Mouse (Mus musculus): Measurements from ENCODE around the gene Fancd2os. TPM values are rescaled to one million over a fixed set of nuclear protein-coding genes. Genes with fewer than 3 reads are reported as not detected.

Fancd2os gene
- total RNA-seq, 1 experiment = 0.45 TPM

GRCm38 (mm10) chr6:113604432-113605223 is 4.1 kb upstream of the Fancd2os start, which contains the start of gene Brk1:
Brk1 (plus strand) TSS chr6:113604772.
- peak within 1 kb of the TSS; percentile 84 to 92 for H3K4me3 ChIP-seq (ENCODE audit: insufficient read depth in 1 of 2, low read depth in 1 of 2, low read length in 2 of 2, poor library complexity in 1 of 2, severe bottlenecking in 1 of 2)
- H3K27ac ChIP-seq (ENCODE audit: insufficient read depth, low read depth, low read length, poor library complexity, severe bottlenecking) = peak within 1 kb of the TSS; percentile 20; the same call in 1 of the 2 replicates

DNA sequence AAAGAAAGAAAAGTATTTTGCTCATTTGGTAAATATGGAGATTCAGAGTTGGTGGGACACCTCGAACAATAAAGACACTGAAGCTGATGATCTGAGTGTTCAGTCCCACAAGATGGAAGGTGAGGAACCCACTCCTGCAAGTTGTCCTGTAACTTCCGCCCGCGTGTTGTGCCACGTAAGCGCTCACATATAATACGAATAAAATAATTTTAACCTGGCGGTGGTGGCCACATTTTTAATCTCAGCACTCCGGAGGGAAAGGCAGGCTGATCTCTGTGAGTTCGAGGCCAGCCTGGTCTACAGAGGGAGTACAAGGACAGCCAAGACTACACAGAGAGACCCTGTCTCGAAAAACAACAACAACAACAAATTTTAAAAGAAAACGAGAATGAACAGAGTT is 3.5 kb upstream of the Fancd2os start:
- H3K9ac ChIP-seq (ENCODE audit: insufficient read depth, low read depth, low read length, poor library complexity, severe bottlenecking) = peak overlapping the region; percentile 93; the same call in 1 of the 2 replicates
- no peaks in the 10 kb centered on the region for H3K36me3 ChIP-seq (ENCODE audit: control insufficient read depth, insufficient read depth, low read length, poor library complexity, severe bottlenecking)
- in situ Hi-C loops (cut with MboI; ENCODE audit: low sequenced_read_pairs in 2 of 2, unreplicated experiment in 2 of 2) = no loop called here
- H3K4me1 ChIP-seq (ENCODE audit: control insufficient read depth in 2 of 2, insufficient read depth in 2 of 2, low read length in 2 of 2, poor library complexity in 1 of 2) = peaks cover 0 to 10% of the 10 kb centered on the region in 2 experiments; a peak in 2 of 4 replicates
- DNase-seq (ENCODE audit: low read depth, low spot score) = no peak
- no peak overlapping the region for H3K27ac ChIP-seq (ENCODE audit: insufficient read depth, low read depth, low read length, poor library complexity, severe bottlenecking)
- peak overlapping the region; percentile 84 to 92 for H3K4me3 ChIP-seq (ENCODE audit: insufficient read depth in 1 of 2, low read depth in 1 of 2, low read length in 2 of 2, poor library complexity in 1 of 2, severe bottlenecking in 1 of 2)
- H3K9me3 ChIP-seq (ENCODE audit: control insufficient read depth, insufficient read depth, low read depth, low read length) = no peaks in the 10 kb centered on the region
- no peak for TF ChIP-seq ZNF384 (IDR thresholded peaks at IDR 0.05; ENCODE audit: low read depth, low read length)
- TF ChIP-seq ZC3H11A (IDR thresholded peaks at IDR 0.05; ENCODE audit: borderline replicate concordance, low read depth, low read length) = no peak
- no peak for TF ChIP-seq CHD2 (IDR thresholded peaks at IDR 0.05; ENCODE audit: low read depth, low read length)
- no peak for TF ChIP-seq HCFC1 (IDR thresholded peaks at IDR 0.05; ENCODE audit: borderline replicate concordance, insufficient read depth, low read length)
- no peak for TF ChIP-seq MAFK (IDR thresholded peaks at IDR 0.05; ENCODE audit: insufficient read depth, low read depth, low read length)

More at GRCm38 (mm10) chr6:113604432-113605223, 4.1 kb upstream of the Fancd2os start, which contains the start of gene Brk1:
- 0 out of 2 replicates have a peak, but pooled peaks cover 2% of the 10 kb centered on the region for H3K36me3 ChIP-seq (ENCODE audit: control insufficient read depth, insufficient read depth, low read length, poor library complexity, severe bottlenecking)
- no peaks in the 10 kb centered on the region for H3K9me3 ChIP-seq (ENCODE audit: control insufficient read depth, insufficient read depth, low read depth, low read length)
- in situ Hi-C loops (cut with MboI; ENCODE audit: low sequenced_read_pairs in 2 of 2, unreplicated experiment in 2 of 2) = no loop called here
- H3K4me1 ChIP-seq (ENCODE audit: control insufficient read depth in 2 of 2, insufficient read depth in 2 of 2, low read length in 2 of 2, poor library complexity in 1 of 2) = peaks cover 0 to 9% of the 10 kb centered on the region in 2 experiments; a peak in 2 of 4 replicates
- DNase-seq (ENCODE audit: low read depth, low spot score) = peak; percentile 81
- no peak for TF ChIP-seq ZC3H11A (IDR thresholded peaks at IDR 0.05; ENCODE audit: borderline replicate concordance, low read depth, low read length)
- 0 out of 2 replicates have a peak, but pooled peaks have one; percentile 29 for TF ChIP-seq HCFC1 (IDR thresholded peaks at IDR 0.05; ENCODE audit: borderline replicate concordance, insufficient read depth, low read length)
- peak within 1 kb of the TSS; percentile 93 for H3K9ac ChIP-seq (ENCODE audit: insufficient read depth, low read depth, low read length, poor library complexity, severe bottlenecking)

- 0 out of 2 replicates have a peak, but pooled peaks cover 2% of the 10 kb centered on the region for H3K36me3 ChIP-seq (ENCODE audit: control insufficient read depth, insufficient read depth, low read length, poor library complexity, severe bottlenecking)
- in situ Hi-C loops (cut with MboI; ENCODE audit: low sequenced_read_pairs in 2 of 2, unreplicated experiment in 2 of 2) = no loop called here
- H3K4me1 ChIP-seq (ENCODE audit: control insufficient read depth in 2 of 2, insufficient read depth in 2 of 2, low read length in 2 of 2, poor library complexity in 1 of 2) = peaks cover 0 to 8% of the 10 kb centered on the region in 2 experiments; a peak in 2 of 4 replicates
- DNase-seq (ENCODE audit: low read depth, low spot score) = no peak
- H3K4me3 ChIP-seq (ENCODE audit: insufficient read depth in 1 of 2, low read depth in 1 of 2, low read length in 2 of 2, poor library complexity in 1 of 2, severe bottlenecking in 1 of 2) = no peak overlapping the region
- no peak overlapping the region; the same call in 1 of the 2 replicates for H3K9ac ChIP-seq (ENCODE audit: insufficient read depth, low read depth, low read length, poor library complexity, severe bottlenecking)
- H3K27ac ChIP-seq (ENCODE audit: insufficient read depth, low read depth, low read length, poor library complexity, severe bottlenecking) = no peak overlapping the region; the same call in 1 of the 2 replicates
- H3K9me3 ChIP-seq (ENCODE audit: control insufficient read depth, insufficient read depth, low read depth, low read length) = no peaks in the 10 kb centered on the region
- TF ChIP-seq ZC3H11A (IDR thresholded peaks at IDR 0.05; ENCODE audit: borderline replicate concordance, low read depth, low read length) (no peak), CHD2 (IDR thresholded peaks at IDR 0.05; ENCODE audit: low read depth, low read length) (no peak), HCFC1 (IDR thresholded peaks at IDR 0.05; ENCODE audit: borderline replicate concordance, insufficient read depth, low read length) (no peak), ZNF384 (IDR thresholded peaks at IDR 0.05; ENCODE audit: low read depth, low read length) (no peak), MAFK (IDR thresholded peaks at IDR 0.05; ENCODE audit: insufficient read depth, low read depth, low read length) (no peak)
Measured at GRCm38 (mm10) chr6:113602821-113603220, 2.3 kb upstream of the Fancd2os start.

DNA sequence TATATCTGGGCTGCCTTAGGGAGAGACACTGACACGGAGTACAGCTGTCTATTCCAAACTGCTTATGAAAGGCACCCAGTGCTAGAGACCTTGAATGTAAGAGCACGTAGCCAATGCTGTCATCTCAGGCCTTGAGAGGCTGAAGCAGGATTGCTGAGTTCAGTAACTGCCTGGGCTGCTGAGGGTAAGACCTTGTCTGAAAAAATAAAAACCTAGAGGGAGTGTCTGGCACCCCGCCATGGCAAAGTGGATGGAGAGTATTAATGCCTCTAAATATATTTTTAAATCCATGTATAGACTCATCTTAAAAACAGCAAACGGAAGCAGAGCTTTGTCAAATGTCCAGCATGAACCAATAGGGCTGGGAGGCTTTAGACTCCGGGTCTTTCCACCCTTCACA is 682 bp downstream of the Fancd2os start:
- Histone ChIP-seq H3K9ac (ENCODE audit: insufficient read depth, low read depth, low read length, poor library complexity, severe bottlenecking) (peak overlapping the region; percentile 26; the same call in 1 of the 2 replicates), H3K9me3 (ENCODE audit: control insufficient read depth, insufficient read depth, low read depth, low read length) (no peaks in the 10 kb centered on the region)
- in situ Hi-C loops (cut with MboI; ENCODE audit: low sequenced_read_pairs in 2 of 2, unreplicated experiment in 2 of 2) = no loop called here

More for the DNA sequence above, 682 bp downstream of the Fancd2os start:
- H3K4me3 ChIP-seq (ENCODE audit: insufficient read depth in 1 of 2, low read depth in 1 of 2, low read length in 2 of 2, poor library complexity in 1 of 2, severe bottlenecking in 1 of 2) = no peak overlapping the region
- no peak for DNase-seq (ENCODE audit: low read depth, low spot score)
- TF ChIP-seq ZNF384 (IDR thresholded peaks at IDR 0.05; ENCODE audit: low read depth, low read length) (no peak), CHD2 (IDR thresholded peaks at IDR 0.05; ENCODE audit: low read depth, low read length) (no peak), HCFC1 (IDR thresholded peaks at IDR 0.05; ENCODE audit: borderline replicate concordance, insufficient read depth, low read length) (no peak), MAFK (IDR thresholded peaks at IDR 0.05; ENCODE audit: insufficient read depth, low read depth, low read length) (no peak), ZC3H11A (IDR thresholded peaks at IDR 0.05; ENCODE audit: borderline replicate concordance, low read depth, low read length) (no peak)
- H3K4me1 ChIP-seq (ENCODE audit: control insufficient read depth in 2 of 2, insufficient read depth in 2 of 2, low read length in 2 of 2, poor library complexity in 1 of 2) = peaks cover 0 to 8% of the 10 kb centered on the region in 2 experiments; a peak in 2 of 4 replicates
- H3K36me3 ChIP-seq (ENCODE audit: control insufficient read depth, insufficient read depth, low read length, poor library complexity, severe bottlenecking) = peaks cover 13% of the 10 kb centered on the region
- no peak overlapping the region; the same call in 1 of the 2 replicates for H3K27ac ChIP-seq (ENCODE audit: insufficient read depth, low read depth, low read length, poor library complexity, severe bottlenecking)

Measured in ES-E14 (cell line).